Mouse (Mus musculus) kidney, embryonic 16.5 days (tissue): ENCODE results near the gene Hap1. TPM values are rescaled to one million over a fixed set of nuclear protein-coding genes. Genes with fewer than 3 reads are reported as not detected.
"Not testable (repeated sequence)": the region's sequence is repeated elsewhere in the genome, so short reads cannot be mapped to it uniquely, and the experiment has no call there.

Source experiments
- ATAC-seq: fragments of 200-750 bp; cut with Nextera tagmentation; 2 replicates; pipeline ENCODE4 v1.8.0; 2017; ENCODE audit warnings: moderate TSS enrichment; ENCODE audit not compliant: low FRiP score, low TSS enrichment
- H3K27ac ChIP-seq: fragments of 300-500 bp; sonication (generic); 2 replicates; pipeline ENCODE4 v1.5.1; 2014; ENCODE audit warnings: low read length
- H3K27me3 ChIP-seq: fragments of 300-500 bp; sonication (generic); 2 replicates; pipeline ENCODE4 v1.6.1; 2014; ENCODE audit warnings: low read length, control low read depth, mixed read lengths; ENCODE audit not compliant: insufficient read depth
- H3K36me3 ChIP-seq: fragments of 300-500 bp; sonication (generic); 2 replicates; pipeline ENCODE4 v1.6.1; 2014; ENCODE audit warnings: low read length, control low read depth, mixed read lengths; ENCODE audit not compliant: insufficient read depth
- H3K4me1 ChIP-seq: fragments of 300-500 bp; sonication (generic); 2 replicates; pipeline ENCODE4 v1.6.1; 2014; ENCODE audit warnings: low read length, control low read depth, mixed read lengths; ENCODE audit not compliant: insufficient read depth
- H3K4me2 ChIP-seq: fragments of 300-500 bp; sonication (generic); replicated peaks from 2 replicates; pipeline ENCODE4 v1.6.1; 2014; ENCODE audit warnings: low read depth, low read length
- H3K4me3 ChIP-seq: fragments of 300-500 bp; sonication (generic); 2 replicates; pipeline ENCODE4 v1.5.1; 2014; ENCODE audit warnings: mild to moderate bottlenecking, low read length
- H3K9ac ChIP-seq: fragments of 300-500 bp; sonication (generic); replicated peaks from 2 replicates; pipeline ENCODE4 v1.6.1; 2014; ENCODE audit warnings: low read length
- H3K9me3 ChIP-seq: fragments of 300-500 bp; sonication (generic); 2 replicates; pipeline ENCODE4 v1.6.1; 2016; ENCODE audit warnings: low read length, control low read depth
- WGBS: fragments of 180-500 bp; shearing (Covaris S2); extraction: QIAGEN DNeasy Blood & Tissue Kit; methylation state at CpG from one replicate; pipeline ENCODE4 v1.1.7; 2014; 5-methylcytosine and 5-hydroxymethylcytosine counted together
- polyA plus RNA-seq: library from polyadenylated mRNA; unstranded; fragments of >200 nt; fragmentation: Nextera tagmentation; extraction: Ambion mirVana; gene quantifications from 2 replicates; pipeline ENCODE4 v1.2.1, GENCODE M21; 2015

Hap1 gene
- polyA plus RNA-seq, 1 experiment from 2014 or later = 15.5 TPM

GRCm38 (mm10) chr11:100320701-100321410 is 35.1 kb downstream of the Hap1 start:
- not testable (repeated sequence) for H3K27me3 ChIP-seq, H3K9me3 ChIP-seq, ATAC-seq
- 16% methylated on average over 11 of the region's 11 CpGs for WGBS
- Histone ChIP-seq H3K4me3 (peak overlapping the region; percentile 84), H3K9ac (peak overlapping the region; percentile 99), H3K4me1 (peaks cover 10% of the 10 kb centered on the region; the same call in 1 of the 2 replicates), H3K27ac (peak overlapping the region; percentile 99), H3K4me2 (peak overlapping the region; percentile 85), H3K36me3 (peaks cover 18% of the 10 kb centered on the region)

DNA sequence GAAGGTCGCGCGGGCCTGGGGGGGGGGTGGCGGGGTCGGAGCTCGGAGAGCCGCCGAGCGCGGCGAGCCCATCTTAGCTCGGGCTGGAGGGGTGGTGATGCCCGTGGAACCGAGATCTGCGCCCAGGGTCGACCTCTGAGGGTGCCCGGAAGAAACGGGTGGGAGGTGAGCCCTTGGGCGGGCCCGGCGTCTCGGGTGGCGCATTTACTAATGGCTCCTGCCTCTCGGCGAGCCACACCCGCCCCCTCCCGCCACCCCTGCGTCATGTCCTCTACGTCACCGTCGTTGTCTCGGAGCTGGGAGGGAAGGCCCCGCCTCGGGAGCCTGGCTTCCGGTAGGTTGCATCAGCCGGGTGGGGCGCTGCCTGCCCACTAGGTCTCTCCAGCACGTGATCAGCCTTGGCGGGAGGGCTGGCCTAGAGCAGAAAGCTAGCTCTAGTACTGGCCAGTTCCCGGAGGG is 35.7 kb downstream of the Hap1 start:
- under 1% methylated on average over 34 of the region's 40 CpGs for WGBS
- Histone ChIP-seq H3K27ac (peak overlapping the region; percentile 99), H3K36me3 (peaks cover 18% of the 10 kb centered on the region), H3K4me2 (peak overlapping the region; percentile 85), H3K4me1 (peaks cover 10% of the 10 kb centered on the region; the same call in 1 of the 2 replicates), H3K9ac (peak overlapping the region; percentile 99), H3K27me3 (no peaks in the 10 kb centered on the region), H3K9me3 (no peaks in the 10 kb centered on the region), H3K4me3 (peak overlapping the region; percentile 84)
- peak; percentile 87 for ATAC-seq

GRCm38 (mm10) chr11:100319492-100320171 is 36.3 kb downstream of the Hap1 start, which contains the start of gene Eif1:
TSS of gene Eif1 (plus strand) at chr11:100319885.
- Histone ChIP-seq H3K9me3 (no peaks in the 10 kb centered on the region), H3K4me3 (peak within 1 kb of the TSS; percentile 84), H3K36me3 (peaks cover 18% of the 10 kb centered on the region), H3K9ac (peak within 1 kb of the TSS; percentile 99), H3K4me2 (peak within 1 kb of the TSS; percentile 85), H3K27me3 (no peaks in the 10 kb centered on the region), H3K4me1 (peaks cover 10% of the 10 kb centered on the region; the same call in 1 of the 2 replicates), H3K27ac (peak within 1 kb of the TSS; percentile 99)
- peak; percentile 92 for ATAC-seq
- 1% methylated on average over 52 of the region's 58 CpGs for WGBS

- ATAC-seq = no peak
- H3K27ac ChIP-seq = no peak overlapping the region; the same call in 1 of the 2 replicates
- peak overlapping the region; percentile 44 for H3K4me3 ChIP-seq
- peaks cover 18% of the 10 kb centered on the region for H3K36me3 ChIP-seq
- peak overlapping the region; percentile 62 for H3K4me2 ChIP-seq
- H3K27me3 ChIP-seq = no peaks in the 10 kb centered on the region
- peaks cover 10% of the 10 kb centered on the region; the same call in 1 of the 2 replicates for H3K4me1 ChIP-seq
- WGBS = 85% methylated on average over 9 of the region's 10 CpGs
- H3K9ac ChIP-seq = peak overlapping the region; percentile 53; the same call in 1 of the 2 replicates
- H3K9me3 ChIP-seq = no peaks in the 10 kb centered on the region
Measured at GRCm38 (mm10) chr11:100318529-100319451, 37.1 kb downstream of the Hap1 start.

GRCm38 (mm10) chr11:100317826-100318380 is 38.0 kb downstream of the Hap1 start:
- Histone ChIP-seq H3K9me3 (no peaks in the 10 kb centered on the region), H3K4me1 (peaks cover 10% of the 10 kb centered on the region; the same call in 1 of the 2 replicates), H3K9ac (no peak overlapping the region), H3K27ac (no peak overlapping the region), H3K36me3 (peaks cover 18% of the 10 kb centered on the region), H3K4me2 (no peak overlapping the region), H3K4me3 (no peak overlapping the region), H3K27me3 (no peaks in the 10 kb centered on the region)
- no peak for ATAC-seq
- 53% methylated on average over 6 of the region's 6 CpGs for WGBS

- no peak for ATAC-seq
- H3K27ac ChIP-seq = no peak overlapping the region
- no peaks in the 10 kb centered on the region for H3K4me1 ChIP-seq
Measured at GRCm38 (mm10) chr11:100315439-100315838, 40.5 kb downstream of the Hap1 start.

DNA sequence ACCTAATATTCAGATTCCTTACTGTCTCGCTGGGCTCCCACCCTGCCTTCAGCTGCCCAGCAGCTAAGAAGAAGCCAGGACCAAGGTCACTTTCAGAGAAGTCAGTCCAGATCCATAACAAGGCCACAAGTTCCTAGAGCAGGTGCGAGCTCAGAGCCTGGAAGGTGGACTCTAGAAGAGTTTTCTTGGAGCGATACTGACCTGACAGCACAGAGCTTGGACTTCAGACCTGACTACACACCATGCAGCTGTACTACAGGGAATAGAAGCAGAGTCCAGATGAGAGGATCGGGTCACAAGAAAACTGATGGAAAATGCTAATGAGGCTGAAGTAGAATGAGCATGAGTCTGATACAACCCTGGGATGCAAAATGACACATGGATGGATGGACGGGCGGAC is 42.5 kb downstream of the Hap1 start:
- Histone ChIP-seq H3K4me2 (no peak overlapping the region), H3K9me3 (no peaks in the 10 kb centered on the region), H3K4me3 (no peak overlapping the region), H3K27ac (no peak overlapping the region), H3K36me3 (no peaks in the 10 kb centered on the region), H3K9ac (no peak overlapping the region), H3K27me3 (no peaks in the 10 kb centered on the region), H3K4me1 (no peaks in the 10 kb centered on the region)
- ATAC-seq = 0 out of 2 replicates have a peak, but pooled peaks have one; percentile 54
- WGBS = 89% methylated on average over 6 of the region's 6 CpGs

More at GRCm38 (mm10) chr11:100315439-100315838, 40.5 kb downstream of the Hap1 start:
- Histone ChIP-seq H3K27me3 (no peaks in the 10 kb centered on the region), H3K9ac (no peak overlapping the region), H3K9me3 (no peaks in the 10 kb centered on the region), H3K36me3 (no peaks in the 10 kb centered on the region; the same call in 1 of the 2 replicates), H3K4me2 (no peak overlapping the region), H3K4me3 (no peak overlapping the region)
- 95% methylated on average over 5 of the region's 5 CpGs for WGBS

DNA sequence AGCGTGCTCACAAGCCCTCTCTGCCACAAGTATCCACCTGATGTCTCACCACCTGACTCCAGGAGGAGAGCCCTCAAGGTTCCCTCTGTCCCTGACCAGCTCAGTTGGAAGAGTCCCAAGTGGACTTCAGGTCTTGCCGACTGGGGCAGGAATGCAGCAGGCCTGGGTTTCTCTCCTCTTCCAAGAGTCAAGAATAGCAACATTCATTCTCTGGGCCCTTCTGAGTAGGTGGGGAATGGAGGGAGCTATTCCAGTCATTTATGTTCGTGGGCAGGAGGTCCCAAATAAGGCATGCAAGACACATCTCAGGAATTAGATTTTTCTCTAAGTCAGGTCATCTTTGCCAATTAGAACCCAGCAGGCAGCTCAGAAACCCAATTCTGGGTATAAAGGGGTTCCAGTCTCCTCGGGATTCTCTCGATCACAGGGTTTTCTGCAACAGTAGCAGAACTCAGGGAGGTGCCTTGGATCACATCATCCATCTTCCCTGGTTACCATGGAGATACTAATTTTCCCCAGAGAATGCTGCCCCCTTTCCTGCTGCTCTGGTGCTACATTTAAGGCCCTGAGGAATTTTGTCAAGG is 43.7 kb downstream of the Hap1 start:
- no peak overlapping the region for H3K4me2 ChIP-seq
- WGBS = 37% methylated on average over 5 of the region's 5 CpGs
- H3K27me3 ChIP-seq = no peaks in the 10 kb centered on the region
- no peak overlapping the region for H3K9ac ChIP-seq
- no peak overlapping the region for H3K27ac ChIP-seq
- no peak overlapping the region for H3K4me3 ChIP-seq
- no peaks in the 10 kb centered on the region for H3K9me3 ChIP-seq
- ATAC-seq = no peak
- H3K36me3 ChIP-seq = no peaks in the 10 kb centered on the region
- no peaks in the 10 kb centered on the region for H3K4me1 ChIP-seq

DNA sequence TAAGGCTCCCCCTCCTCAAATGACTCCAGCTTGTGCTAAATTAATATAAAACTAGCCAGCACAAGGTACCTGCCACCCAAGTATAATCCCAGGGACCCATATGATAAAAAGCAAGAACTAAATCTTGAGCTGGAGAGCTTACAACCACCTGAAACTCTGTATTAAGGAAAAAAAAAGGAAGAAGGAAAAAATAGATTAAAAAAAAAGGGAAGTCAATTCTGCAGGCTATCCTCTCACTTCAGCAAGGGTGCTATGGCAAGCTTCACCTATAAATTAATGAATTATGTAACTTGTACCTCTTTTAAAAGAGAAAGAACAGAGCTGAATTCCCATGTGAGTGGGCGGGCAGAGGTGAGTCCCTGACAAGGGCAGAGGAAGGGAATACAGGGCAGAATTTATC is 44.3 kb downstream of the Hap1 start:
- H3K27ac ChIP-seq = no peak overlapping the region
- 56% methylated on average over 1 of the region's 1 CpGs for WGBS

More for the DNA sequence above, 44.3 kb downstream of the Hap1 start:
- H3K4me3 ChIP-seq = no peak overlapping the region
- no peak overlapping the region for H3K4me2 ChIP-seq
- no peaks in the 10 kb centered on the region for H3K4me1 ChIP-seq
- H3K27me3 ChIP-seq = no peaks in the 10 kb centered on the region
- H3K9me3 ChIP-seq = no peaks in the 10 kb centered on the region
- ATAC-seq = no peak
- H3K9ac ChIP-seq = no peak overlapping the region
- H3K36me3 ChIP-seq = no peaks in the 10 kb centered on the region
